ENCODE assay signal across 22 mouse cellular contexts in the genomic region with DNA sequence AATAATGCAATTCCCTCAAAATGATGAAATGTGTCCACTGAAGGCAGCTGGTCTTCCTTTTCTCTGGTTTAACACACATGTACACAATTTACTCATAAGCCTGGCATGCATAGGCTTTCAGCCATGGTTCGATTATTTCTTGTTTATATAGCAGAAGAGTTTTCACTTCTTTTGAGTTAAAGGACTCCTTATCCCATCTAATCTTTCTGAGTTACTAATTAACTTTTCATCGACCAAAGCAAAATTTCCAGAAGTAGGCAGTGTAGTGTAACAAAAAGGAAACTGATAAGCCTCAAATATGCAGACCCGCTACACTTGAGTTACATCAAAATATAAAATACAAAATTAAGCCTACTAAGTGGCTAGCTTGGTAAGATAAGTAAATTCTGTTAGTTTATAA.
A peak's percentile ranks its signal among the peaks of the same experiment; 100 is the strongest.
DNase-seq lines count a peak whose midpoint lies in the region; ATAC-seq and TF ChIP-seq lines count a peak whose summit lies in the region.
"Had no signal": no experiment of that assay in that cellular context is flagged by ENCODE, and none has a peak within 500 bp of the region (broad histone marks: within the 10 kb centered on the region; RNA-seq: fewer than 3 reads in every experiment).

No protein-coding gene starts in this region.

- in situ Hi-C loops in Patski (cut with MboI; ENCODE audit: low pct_unique_long_range_greater_than_20kb) = no loop called here

- peak; percentile 4 for DNase-seq in kidney, adult 2 months
- DNase-seq in kidney, postnatal 14 days = no peak
- no peak for DNase-seq in liver, postnatal 0 days
- no peak for DNase-seq in liver, embryonic 11.5 days (ENCODE audit: low spot score)
- peak; percentile 15 for DNase-seq in Patski (ENCODE audit: low read depth, low spot score)
- DNase-seq in adrenal gland, adult 18-20 months (ENCODE audit: low spot score in 2 of 2) = no peak
- DNase-seq: adrenal gland, postnatal 10 days; cerebellum, adult 11 months; cerebellum, adult 8-10 months; cerebellum, postnatal 14 days; embryo, embryonic 11 days; forebrain, postnatal 0 days; gastrocnemius, postnatal 14 days; heart, adult 2 months; heart, postnatal 14 days had no signal

- no peaks in the 10 kb centered on the region for H3K27me3 ChIP-seq in kidney, adult 2 months (replicated peaks; ENCODE audit: control insufficient read depth, insufficient read depth, low read length)
- no peaks in the 10 kb centered on the region for H3K27me3 ChIP-seq in liver, postnatal 0 days (ENCODE audit: insufficient read depth, low read length)
- H3K27me3 ChIP-seq in liver, embryonic 11.5 days (replicated peaks; ENCODE audit: control insufficient read depth, insufficient read depth, low read length) = no peaks in the 10 kb centered on the region
- no peaks in the 10 kb centered on the region for H3K27me3 ChIP-seq in Patski
- H3K27me3 ChIP-seq: CH12.LX; embryonic facial prominence, embryonic 13.5 days; forebrain, embryonic 12.5 days; heart, embryonic 15.5 days had no signal

- H3K9me3 ChIP-seq in liver, postnatal 0 days (ENCODE audit: low read length) = no peaks in the 10 kb centered on the region
- no peaks in the 10 kb centered on the region for H3K9me3 ChIP-seq in liver, embryonic 11.5 days (ENCODE audit: control insufficient read depth, low read length)
- H3K9me3 ChIP-seq: embryonic facial prominence, embryonic 13.5 days; forebrain, embryonic 12.5 days; heart, embryonic 15.5 days; hindbrain, embryonic 10.5 days had no signal

- TF ChIP-seq EP300 in liver, postnatal 0 days (IDR thresholded peaks at IDR 0.05; ENCODE audit: low read depth) = no peak

- H3K27ac ChIP-seq in kidney, adult 2 months (ENCODE audit: insufficient read depth, low read depth, low read length) = no peak overlapping the region
- H3K27ac ChIP-seq in liver, postnatal 0 days (ENCODE audit: low read depth) = no peak overlapping the region
- no peak overlapping the region for H3K27ac ChIP-seq in liver, embryonic 11.5 days (ENCODE audit: low read depth, low read length)
- H3K27ac ChIP-seq: embryonic facial prominence, embryonic 13.5 days; forebrain, embryonic 12.5 days; heart, adult 2 months; heart, embryonic 15.5 days; hindbrain, embryonic 10.5 days; hindbrain, embryonic 14.5 days had no signal

- TF ChIP-seq CTCF in kidney, adult 2 months (conservative IDR thresholded peaks at IDR 0.05; ENCODE audit: insufficient read depth, insufficient read length, low read depth, low read length) = no peak
- TF ChIP-seq CTCF in liver, postnatal 0 days (IDR thresholded peaks at IDR 0.05; ENCODE audit: low read depth) = no peak
- no peak for TF ChIP-seq CTCF in Patski (IDR thresholded peaks at IDR 0.05)

- CTCF ChIA-PET in Patski (lab: Charles Lee) = no interaction called here

- ATAC-seq in liver, postnatal 0 days = peak; percentile 13; the same call in 1 of the 2 replicates
- ATAC-seq in liver, embryonic 11.5 days (replicated peaks; ENCODE audit: low FRiP score) = no peak
- ATAC-seq in Patski = peak; percentile 39
- ATAC-seq: forebrain, postnatal 0 days had no signal

- H3K4me2 ChIP-seq in liver, postnatal 0 days (ENCODE audit: low read depth, low read length) = no peak overlapping the region
- H3K4me2 ChIP-seq in liver, embryonic 11.5 days = no peak overlapping the region
- H3K4me2 ChIP-seq: embryonic facial prominence, embryonic 13.5 days; forebrain, embryonic 12.5 days; heart, embryonic 11.5 days; heart, embryonic 15.5 days; hindbrain, embryonic 14.5 days had no signal

- no peak for TF ChIP-seq POLR2A in kidney, adult 2 months (IDR thresholded peaks at IDR 0.05; ENCODE audit: low read depth, low read length)

- H3K4me1 ChIP-seq in kidney, adult 2 months (ENCODE audit: control insufficient read depth, insufficient read depth, low read length) = no peaks in the 10 kb centered on the region
- H3K4me1 ChIP-seq in liver, postnatal 0 days (ENCODE audit: insufficient read depth) = no peaks in the 10 kb centered on the region
- H3K4me1 ChIP-seq in liver, embryonic 11.5 days (replicated peaks; ENCODE audit: control insufficient read depth, insufficient read depth, low read length) = no peaks in the 10 kb centered on the region
- H3K4me1 ChIP-seq: embryonic facial prominence, embryonic 13.5 days; forebrain, embryonic 12.5 days; heart, embryonic 15.5 days; hindbrain, embryonic 10.5 days had no signal

- H3K36me3 ChIP-seq in kidney, adult 2 months (ENCODE audit: control insufficient read depth, insufficient read depth, low read length) = no peaks in the 10 kb centered on the region
- no peaks in the 10 kb centered on the region for H3K36me3 ChIP-seq in liver, postnatal 0 days (replicated peaks; ENCODE audit: insufficient read depth, low read length)
- H3K36me3 ChIP-seq in liver, embryonic 11.5 days (ENCODE audit: control insufficient read depth, insufficient read depth, low read length) = no peaks in the 10 kb centered on the region
- H3K36me3 ChIP-seq: embryonic facial prominence, embryonic 13.5 days; forebrain, embryonic 12.5 days; heart, embryonic 15.5 days; hindbrain, embryonic 10.5 days had no signal

- H3K9ac ChIP-seq in liver, postnatal 0 days (replicated peaks) = no peak overlapping the region
- H3K9ac ChIP-seq in liver, embryonic 11.5 days (ENCODE audit: low read depth, low read length) = no peak overlapping the region
- H3K9ac ChIP-seq: embryonic facial prominence, embryonic 13.5 days; forebrain, embryonic 12.5 days; forebrain, postnatal 0 days; heart, embryonic 15.5 days; hindbrain, embryonic 14.5 days had no signal

- WGBS in kidney, adult 2 months = 48% methylated on average over 3 of the region's 3 CpGs
- WGBS in liver, postnatal 0 days (ENCODE audit: insufficient replicate concordance) = 45% methylated on average over 3 of the region's 3 CpGs
- WGBS in liver, embryonic 11.5 days = 71% methylated on average over 3 of the region's 3 CpGs

- POLR2A ChIA-PET in Patski (lab: Charles Lee) = interaction anchor here (0.7 kb wide), 1 partner anchor 574 kb away, joined by 3 read pairs; no protein-coding TSS in a partner anchor

- H3K4me3 ChIP-seq in kidney, adult 2 months (ENCODE audit: insufficient read depth, low read depth, low read length) = no peak overlapping the region
- no peak overlapping the region for H3K4me3 ChIP-seq in liver, postnatal 0 days (ENCODE audit: low read depth, low read length)
- H3K4me3 ChIP-seq in liver, embryonic 11.5 days (ENCODE audit: low read depth, low read length) = no peak overlapping the region
- H3K4me3 ChIP-seq: embryonic facial prominence, embryonic 13.5 days; forebrain, embryonic 12.5 days; heart, adult 2 months; heart, embryonic 15.5 days; hindbrain, embryonic 10.5 days had no signal

Comparison
In these comparisons a context has a peak if more than half of its experiments do, and no peak if none do; other contexts are left out.
1. DNase-seq: peak in kidney, adult 2 months (single experiment) and Patski (single experiment); none in kidney, postnatal 14 days (single experiment), liver, postnatal 0 days (single experiment), liver, embryonic 11.5 days (single experiment) and adrenal gland, adult 18-20 months (0 of 2).